Mouse (Mus musculus): ENCODE data around the gene Gm17428.

Gene Gm17428

DNA sequence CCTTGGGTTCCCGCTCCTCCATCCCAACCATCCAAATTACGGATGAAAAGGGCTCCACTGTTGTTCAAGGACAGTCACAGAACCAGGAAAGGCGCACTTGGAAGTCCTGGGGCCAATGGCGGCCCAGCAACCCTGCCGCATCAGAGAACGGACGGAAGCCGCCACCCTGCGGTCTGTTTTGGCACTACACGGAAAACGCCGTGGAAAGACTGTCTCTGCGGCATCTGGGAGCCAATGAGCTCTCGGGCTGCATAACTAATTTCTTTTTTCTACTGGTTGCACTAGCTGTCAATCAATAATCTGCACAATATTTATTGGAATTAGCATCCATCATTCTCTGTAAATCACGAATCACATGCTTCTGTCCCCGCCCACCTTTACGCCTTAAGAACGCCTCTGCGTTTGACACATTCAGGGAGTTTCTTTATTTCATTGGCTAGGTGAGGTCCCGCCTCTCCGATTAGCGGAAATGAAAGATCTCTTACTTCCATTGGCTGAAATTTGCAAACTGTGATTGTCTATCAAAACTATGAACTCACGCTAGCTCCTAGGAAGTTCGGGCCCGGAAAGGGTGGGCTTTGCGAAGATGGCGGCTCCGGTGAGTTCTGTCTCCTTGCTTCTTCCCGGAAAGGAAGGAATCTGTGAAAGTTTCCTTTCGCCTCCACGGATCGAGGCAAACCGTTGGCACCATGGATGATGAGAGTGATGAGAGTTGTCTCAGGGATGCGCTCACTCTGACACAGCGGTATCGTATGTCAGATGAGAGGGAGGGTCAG is 38.4 kb downstream of the Gm17428 start, which contains the start of gene Ngdn:
Gene Ngdn (plus strand): TSS at position 464 of the 776 bp plus-strand sequence.
- ChIA-PET CTCF (interaction anchor here (0.6 to 2.3 kb wide), 74 partner anchors 9 to 1477 kb away, joined by 3 to 35 read pairs (median 4); partner anchors contain the start of genes Ap1g2 (in 2 of the 4), Zfhx2 (in 2 of the 4), A730061H03Rik (in 1 of the 4) and Bcl2l2 (in 1 of the 4)), POLR2A (interaction anchor here (0.6 to 16.7 kb wide), 115 partner anchors 9 to 756 kb away, joined by 3 to 156 read pairs (median 4); partner anchors contain the start of genes Ap1g2 (in 3 of the 4), Efs (in 3 of the 4), Thtpa (in 3 of the 4) and 1700123O20Rik (in 2 of the 4))

DNA sequence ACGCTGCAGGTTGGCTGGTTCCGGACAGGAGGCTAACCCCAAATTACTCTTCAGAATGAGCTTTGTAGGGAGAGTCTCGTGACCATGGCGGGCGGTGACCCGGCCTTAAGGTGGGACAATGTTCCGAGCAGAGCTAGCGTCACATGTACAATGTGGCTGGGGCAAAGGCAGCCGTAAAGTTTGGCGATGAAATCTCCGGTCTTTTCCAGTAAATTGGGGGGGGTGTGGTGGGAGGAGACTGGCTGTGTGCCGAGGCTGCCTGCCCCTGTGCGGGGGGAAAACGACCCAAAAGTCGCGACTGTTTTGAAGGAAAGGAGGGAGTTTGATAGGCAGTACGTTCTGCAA is 39.0 kb downstream of the Gm17428 start:
- CTCF ChIA-PET = interaction anchor here in 3 of 4 experiments (0.6 to 2.3 kb wide), 27 partner anchors 8 to 1478 kb away, joined by 3 to 35 read pairs (median 5); partner anchors contain the start of genes Ap1g2 (in 1 of the 3), Dhrs4 (in 1 of the 3), Pck2 (in 1 of the 3) and Thtpa (in 1 of the 3)
- POLR2A ChIA-PET = interaction anchor here (0.6 to 16.7 kb wide), 63 partner anchors 9 to 656 kb away, joined by 3 to 156 read pairs (median 5); partner anchors contain the start of genes Thtpa (in 3 of the 4), Ap1g2 (in 2 of the 4), Efs (in 2 of the 4) and Zfhx2 (in 2 of the 4)

DNA sequence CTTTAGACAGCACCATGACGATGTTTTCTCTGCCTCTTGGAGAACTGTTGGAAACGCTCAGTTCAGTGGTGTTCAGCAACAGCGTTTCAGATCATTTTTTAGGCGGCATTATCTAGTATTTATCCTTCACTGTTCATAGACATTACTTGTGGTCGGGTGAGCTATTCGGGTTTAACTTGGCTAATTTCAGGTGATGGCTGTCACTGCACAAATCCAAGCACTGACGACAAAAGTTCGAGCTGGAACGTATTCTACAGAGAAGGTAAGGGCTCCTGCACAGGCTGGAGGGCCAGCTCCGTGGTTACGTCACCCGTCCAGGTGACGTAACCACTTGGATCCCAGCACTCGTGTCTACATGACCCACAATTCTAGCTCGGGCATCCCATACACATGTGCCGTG is 40.1 kb downstream of the Gm17428 start:
- ChIA-PET POLR2A (interaction anchor here in 3 of 4 experiments (0.8 to 16.7 kb wide), 9 partner anchors 8 to 125 kb away, joined by 3 to 156 read pairs (median 3); partner anchors contain the start of genes Pabpn1 (in 1 of the 3), Thtpa (in 1 of the 3) and Zfhx2 (in 1 of the 3)), CTCF (interaction anchor here in 2 of 4 experiments (0.6 to 1.5 kb wide), 5 partner anchors 9 to 155 kb away, joined by 3 to 6 read pairs (median 3); partner anchors contain the start of gene Thtpa (in 1 of the 2))

DNA sequence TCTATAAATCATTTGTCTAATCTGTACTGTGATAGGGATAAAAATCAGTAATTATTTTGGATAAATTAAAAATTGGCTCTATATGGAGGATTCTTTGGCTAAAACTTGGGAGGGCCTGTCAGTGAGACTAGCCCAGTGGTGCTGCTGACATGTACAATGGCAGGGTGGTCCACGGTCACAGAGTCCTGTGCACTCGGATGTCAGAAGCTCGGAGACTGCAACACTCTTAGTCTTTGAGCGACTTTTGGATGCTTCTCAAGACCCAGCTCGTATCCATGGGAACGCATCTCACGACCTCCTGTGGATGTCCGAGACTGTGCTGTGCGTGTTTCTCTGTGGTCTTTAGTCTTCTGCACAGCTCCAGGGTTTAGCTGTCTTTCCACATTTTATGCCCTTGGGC is 43.7 kb downstream of the Gm17428 start:
- CTCF ChIA-PET = interaction anchor here in 2 of 4 experiments (1.2 to 10.3 kb wide), 2 partner anchors 9 to 77 kb away, joined by 4 to 342 read pairs; partner anchors contain the start of genes Thtpa (in 1 of the 2) and Zfhx2 (in 1 of the 2)
- POLR2A ChIA-PET = interaction anchor here in 3 of 4 experiments (0.5 to 16.7 kb wide), 5 partner anchors 67 to 95 kb away, joined by 3 to 156 read pairs (median 4); partner anchors contain the start of genes Zfhx2 (in 2 of the 3), Efs (in 1 of the 3) and Thtpa (in 1 of the 3)

DNA sequence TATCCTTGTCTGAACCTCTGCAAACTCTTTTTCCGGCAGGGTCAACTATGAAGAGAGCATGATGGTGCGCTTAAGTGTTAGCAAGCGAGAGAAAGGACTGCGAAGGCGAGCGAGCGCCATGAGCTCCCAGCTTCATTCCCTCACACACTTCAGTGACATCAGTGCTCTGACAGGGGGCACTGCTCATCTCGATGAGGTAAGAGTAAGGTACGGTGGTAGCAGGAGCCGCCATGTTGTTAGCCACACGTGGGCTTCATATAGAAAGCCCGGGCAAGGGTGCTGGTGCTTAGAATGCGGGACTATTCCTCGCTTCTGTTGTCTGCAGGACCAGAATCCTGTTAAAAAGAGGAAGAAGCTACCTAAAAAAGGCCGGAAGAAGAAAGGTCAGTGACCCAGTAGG is 46.3 kb downstream of the Gm17428 start:
- CTCF ChIA-PET = interaction anchor here in 3 of 4 experiments (0.5 to 10.3 kb wide), 15 partner anchors 8 to 237 kb away, joined by 3 to 342 read pairs (median 6); partner anchors contain the start of genes Thtpa (in 2 of the 3), Bcl2l2 (in 1 of the 3), Gm20521 (in 1 of the 3) and Ngdn (in 1 of the 3)
- POLR2A ChIA-PET = interaction anchor here in 3 of 4 experiments (0.8 to 16.7 kb wide), 9 partner anchors 9 to 157 kb away, joined by 3 to 156 read pairs (median 5); partner anchors contain the start of genes Thtpa (in 1 of the 3) and Zfhx2 (in 1 of the 3)

DNA sequence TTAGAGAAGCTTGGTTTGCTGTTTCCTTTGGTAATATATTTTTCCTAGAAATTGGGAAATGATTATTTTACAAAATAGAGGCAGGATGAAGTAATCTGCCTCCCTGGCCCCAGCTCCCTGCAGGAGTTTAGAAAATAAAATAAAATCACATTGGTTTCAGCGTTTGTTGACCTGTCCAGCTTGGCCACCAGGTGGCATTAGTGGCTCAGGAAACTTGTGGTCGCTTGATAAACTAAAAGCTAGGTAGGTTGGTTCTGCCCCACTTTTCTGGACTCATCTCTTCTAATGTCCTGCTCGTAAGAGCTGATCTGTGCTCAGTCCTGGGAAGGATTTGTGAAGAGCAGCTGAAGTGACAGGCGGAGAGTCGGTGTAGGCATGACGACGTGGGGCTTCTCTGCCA is 47.5 kb downstream of the Gm17428 start:
- POLR2A ChIA-PET = interaction anchor here (0.6 to 16.7 kb wide), 22 partner anchors 8 to 108 kb away, joined by 3 to 156 read pairs (median 4); partner anchors contain the start of genes Ngdn (in 3 of the 4), Thtpa (in 2 of the 4), Ap1g2 (in 1 of the 4) and Zfhx2 (in 1 of the 4)
- CTCF ChIA-PET = interaction anchor here (0.6 to 10.3 kb wide), 76 partner anchors 9 to 763 kb away, joined by 3 to 342 read pairs (median 4); partner anchors contain the start of genes Thtpa (in 4 of the 4), Ngdn (in 3 of the 4), Ap1g2 (in 2 of the 4) and Jph4 (in 2 of the 4)

DNA sequence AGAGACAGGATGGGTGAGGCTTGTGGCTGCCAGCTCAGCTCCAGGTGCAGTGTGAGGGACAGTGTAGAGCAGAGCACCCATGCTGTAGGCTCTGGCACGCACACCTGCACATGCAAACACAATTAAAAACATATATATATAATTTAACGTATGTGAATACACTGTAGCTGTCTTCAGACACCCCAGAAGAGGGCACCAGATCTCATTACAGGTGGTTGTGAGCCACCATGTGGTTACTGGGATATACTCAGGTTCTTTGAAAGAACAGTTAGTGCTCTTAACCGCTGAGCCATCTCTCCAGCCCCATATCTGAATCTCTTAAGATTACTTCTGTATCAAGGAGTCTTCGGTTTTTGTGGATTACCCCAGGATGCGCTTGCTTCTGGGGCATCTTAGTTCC is 48.8 kb downstream of the Gm17428 start:
- ChIA-PET CTCF (interaction anchor here (0.6 to 10.3 kb wide), 35 partner anchors 8 to 203 kb away, joined by 3 to 342 read pairs (median 5); partner anchors contain the start of genes Ngdn (in 3 of the 4), Thtpa (in 3 of the 4), Ap1g2 (in 1 of the 4) and Jph4 (in 1 of the 4)), POLR2A (interaction anchor here in 3 of 4 experiments (0.8 to 16.7 kb wide), 16 partner anchors 9 to 81 kb away, joined by 3 to 156 read pairs (median 8); partner anchors contain the start of genes Thtpa (in 2 of the 3), Ap1g2 (in 1 of the 3), Ngdn (in 1 of the 3) and Zfhx2 (in 1 of the 3))
